Mouse (Mus musculus) kidney, postnatal 25 days (tissue): ENCODE measurements around the gene Spag17.
A peak's percentile ranks its signal among the peaks of the same experiment; 100 is the strongest.

Experiments
- DNase-seq, 2 experiments: peaks; one replicate each; pipeline ENCODE4 v3.0.0; 2021; ENCODE audit warnings: mixed read lengths in 2 of 2

The Spag17 gene

GRCm38 (mm10) chr3:100176031-100176430, 290.8 kb downstream of the Spag17 start:
- no peak for DNase-seq

GRCm38 (mm10) chr3:100180471-100180870, 295.3 kb downstream of the Spag17 start:
- no peak for DNase-seq

- peak in 1 of 2 experiments; percentile 81 for DNase-seq
Measured at GRCm38 (mm10) chr3:100189444-100189843, 304.2 kb downstream of the Spag17 start.

DNA sequence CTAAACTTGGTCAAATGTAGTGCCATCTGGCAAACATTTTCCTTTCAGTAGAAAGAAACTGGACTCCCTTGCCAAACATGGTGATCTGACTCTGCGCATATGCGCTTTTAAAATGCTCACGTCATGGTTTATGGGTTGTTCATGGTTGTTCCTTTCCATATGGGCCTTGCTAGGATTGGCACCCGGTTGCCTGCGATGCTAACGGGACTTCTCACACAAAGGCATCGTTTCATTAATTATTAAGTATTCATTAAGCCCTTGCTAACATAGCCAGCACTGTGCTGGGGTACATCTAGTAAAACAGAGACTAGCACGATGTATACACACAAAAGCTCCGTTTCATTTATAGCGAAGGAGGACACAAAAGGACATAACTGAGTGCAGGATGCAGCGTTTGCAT, 304.7 kb downstream of the Spag17 start:
- no peak for DNase-seq
